Mouse (Mus musculus) CD8-positive naive resting alpha-beta T cell, adult 57 days (primary cell): Measurements from ENCODE around the gene Gm14412. TPM values are rescaled to one million over a fixed set of nuclear protein-coding genes. Genes with fewer than 3 reads are reported as not detected.

Source experiments
- total RNA-seq: library from RNA; stranded (reverse); gene quantifications from one replicate; pipeline ENCODE4 v1.2.4, GENCODE M21; 2023

The Gm14412 gene
- total RNA-seq, result not detected

GRCm38 (mm10) chr2:177324257-177324733 is at the start of gene Gm14412:
Gene Gm14412 (minus strand): TSS chr2:177324307.

GRCm38 (mm10) chr2:177266936-177267335 is 57.2 kb downstream of the Gm14412 start, which contains the start of gene Gm14409:
Gene Gm14409 (minus strand): TSS chr2:177267036.

Other genes with a start within 250 kb of the Gm14412 start
- not detected for gene Gm14401, start 250.0 kb downstream of the Gm14412 start, total RNA-seq
- gene Gm14410, start 117.9 kb downstream of the Gm14412 start, total RNA-seq, result 2.9 TPM
- gene Gm14409, start 57.3 kb downstream of the Gm14412 start, total RNA-seq, result not detected
- gene Gm14418, start 74.0 kb upstream of the Gm14412 start, total RNA-seq, result 1.1 TPM
- gene Zfp970, start 140.4 kb upstream of the Gm14412 start, total RNA-seq, result 4.4 TPM
- gene Gm14403, start 173.9 kb upstream of the Gm14412 start, total RNA-seq, result 3.8 TPM